Mouse (Mus musculus): Measurements from ENCODE around the gene Rbm38. TPM values are rescaled to one million over a fixed set of nuclear protein-coding genes. Genes with fewer than 3 reads are reported as not detected.

Rbm38 gene
- polyA plus RNA-seq (2014; fragmentation: Nextera tagmentation; extraction: Ambion mirVana) = 126 and 129 TPM in 2 replicates

- peaks cover 28% of the 10 kb centered on the region for H3K36me3 ChIP-seq (ENCODE audit: control insufficient read depth, insufficient read depth, low read length)
- no peaks in the 10 kb centered on the region for H3K9me3 ChIP-seq (ENCODE audit: control insufficient read depth, low read length)
- H3K27me3 ChIP-seq (ENCODE audit: control insufficient read depth, insufficient read depth, low read length) = no peaks in the 10 kb centered on the region
- H3K4me2 ChIP-seq (ENCODE audit: low read length) = peak within 1 kb of the TSS; percentile 88
- H3K9ac ChIP-seq (ENCODE audit: low read length) = peak within 1 kb of the TSS; percentile 93
- WGBS = 39% methylated on average over 11 of the region's 11 CpGs
- H3K4me1 ChIP-seq (ENCODE audit: control insufficient read depth in 2 of 2, insufficient read depth in 2 of 2, low read length in 2 of 2) = peaks cover 43 to 50% of the 10 kb centered on the region in 2 experiments
- H3K27ac ChIP-seq (replicated peaks in 1 of 2; ENCODE audit: control insufficient read depth in 1 of 2, insufficient read depth in 1 of 2, low read depth in 2 of 2, low read length in 2 of 2) = peak within 1 kb of the TSS; percentile 60 to 77
- peak within 1 kb of the TSS; percentile 41 to 47 for H3K4me3 ChIP-seq (ENCODE audit: control insufficient read depth in 1 of 2, insufficient read depth in 1 of 2, low read depth in 1 of 2, low read length in 2 of 2)
- ATAC-seq (ENCODE audit: insufficient number of reproducible peaks, insufficient read depth, low FRiP score, low read depth) = no peak
Measured at GRCm38 (mm10) chr2:173020430-173020829, at the start of gene Rbm38. Gene Rbm38 (plus strand): TSS chr2:173020498.

GRCm38 (mm10) chr2:172971865-172972264 lies 48.4 kb upstream of the Rbm38 start:
- no peak for ATAC-seq (ENCODE audit: insufficient number of reproducible peaks, insufficient read depth, low FRiP score, low read depth)
- H3K27ac ChIP-seq (replicated peaks in 1 of 2; ENCODE audit: control insufficient read depth in 1 of 2, insufficient read depth in 1 of 2, low read depth in 2 of 2, low read length in 2 of 2) = no peak overlapping the region
- WGBS = 88% methylated on average over 2 of the region's 2 CpGs
- no peaks in the 10 kb centered on the region for H3K27me3 ChIP-seq (ENCODE audit: control insufficient read depth, insufficient read depth, low read length)
- no peak overlapping the region for H3K4me3 ChIP-seq (ENCODE audit: control insufficient read depth in 1 of 2, insufficient read depth in 1 of 2, low read depth in 1 of 2, low read length in 2 of 2)
- H3K4me1 ChIP-seq (ENCODE audit: control insufficient read depth in 2 of 2, insufficient read depth in 2 of 2, low read length in 2 of 2) = peaks cover 0 to 4% of the 10 kb centered on the region in 2 experiments; a peak in 1 of 4 replicates
- H3K36me3 ChIP-seq (ENCODE audit: control insufficient read depth, insufficient read depth, low read length) = no peaks in the 10 kb centered on the region
- H3K9ac ChIP-seq (ENCODE audit: low read length) = no peak overlapping the region
- H3K4me2 ChIP-seq (ENCODE audit: low read length) = no peak overlapping the region
- no peaks in the 10 kb centered on the region for H3K9me3 ChIP-seq (ENCODE audit: control insufficient read depth, low read length)

GRCm38 (mm10) chr2:172973806-172974565 lies 46.3 kb upstream of the Rbm38 start:
- H3K4me2 ChIP-seq (ENCODE audit: low read length) = no peak overlapping the region
- peaks cover 10 to 11% of the 10 kb centered on the region in 2 experiments for H3K4me1 ChIP-seq (ENCODE audit: control insufficient read depth in 2 of 2, insufficient read depth in 2 of 2, low read length in 2 of 2)
- no peaks in the 10 kb centered on the region for H3K36me3 ChIP-seq (ENCODE audit: control insufficient read depth, insufficient read depth, low read length)
- H3K27ac ChIP-seq (replicated peaks in 1 of 2; ENCODE audit: control insufficient read depth in 1 of 2, insufficient read depth in 1 of 2, low read depth in 2 of 2, low read length in 2 of 2) = no peak overlapping the region
- WGBS = 19% methylated on average over 7 of the region's 7 CpGs
- H3K9me3 ChIP-seq (ENCODE audit: control insufficient read depth, low read length) = no peaks in the 10 kb centered on the region
- no peaks in the 10 kb centered on the region for H3K27me3 ChIP-seq (ENCODE audit: control insufficient read depth, insufficient read depth, low read length)
- no peak for ATAC-seq (ENCODE audit: insufficient number of reproducible peaks, insufficient read depth, low FRiP score, low read depth)
- no peak overlapping the region for H3K4me3 ChIP-seq (ENCODE audit: control insufficient read depth in 1 of 2, insufficient read depth in 1 of 2, low read depth in 1 of 2, low read length in 2 of 2)
- no peak overlapping the region for H3K9ac ChIP-seq (ENCODE audit: low read length)

GRCm38 (mm10) chr2:172974701-172975100 lies 45.6 kb upstream of the Rbm38 start:
- no peak overlapping the region for H3K9ac ChIP-seq (ENCODE audit: low read length)
- no peaks in the 10 kb centered on the region for H3K9me3 ChIP-seq (ENCODE audit: control insufficient read depth, low read length)
- peaks cover 10 to 11% of the 10 kb centered on the region in 2 experiments for H3K4me1 ChIP-seq (ENCODE audit: control insufficient read depth in 2 of 2, insufficient read depth in 2 of 2, low read length in 2 of 2)
- H3K27ac ChIP-seq (replicated peaks in 1 of 2; ENCODE audit: control insufficient read depth in 1 of 2, insufficient read depth in 1 of 2, low read depth in 2 of 2, low read length in 2 of 2) = no peak overlapping the region
- no peak overlapping the region for H3K4me2 ChIP-seq (ENCODE audit: low read length)
- ATAC-seq (ENCODE audit: insufficient number of reproducible peaks, insufficient read depth, low FRiP score, low read depth) = no peak
- no peaks in the 10 kb centered on the region for H3K27me3 ChIP-seq (ENCODE audit: control insufficient read depth, insufficient read depth, low read length)
- no peak overlapping the region for H3K4me3 ChIP-seq (ENCODE audit: control insufficient read depth in 1 of 2, insufficient read depth in 1 of 2, low read depth in 1 of 2, low read length in 2 of 2)
- WGBS = 56% methylated on average over 7 of the region's 7 CpGs
- no peaks in the 10 kb centered on the region for H3K36me3 ChIP-seq (ENCODE audit: control insufficient read depth, insufficient read depth, low read length)

- WGBS = 57% methylated on average over 6 of the region's 6 CpGs
- peaks cover 10 to 11% of the 10 kb centered on the region in 2 experiments for H3K4me1 ChIP-seq (ENCODE audit: control insufficient read depth in 2 of 2, insufficient read depth in 2 of 2, low read length in 2 of 2)
- no peaks in the 10 kb centered on the region for H3K27me3 ChIP-seq (ENCODE audit: control insufficient read depth, insufficient read depth, low read length)
- H3K4me3 ChIP-seq (ENCODE audit: control insufficient read depth in 1 of 2, insufficient read depth in 1 of 2, low read depth in 1 of 2, low read length in 2 of 2) = no peak overlapping the region
- no peak overlapping the region for H3K4me2 ChIP-seq (ENCODE audit: low read length)
- no peaks in the 10 kb centered on the region for H3K36me3 ChIP-seq (ENCODE audit: control insufficient read depth, insufficient read depth, low read length)
- ATAC-seq (ENCODE audit: insufficient number of reproducible peaks, insufficient read depth, low FRiP score, low read depth) = 0 out of 2 replicates have a peak, but pooled peaks have one; percentile 23
- no peak overlapping the region for H3K9ac ChIP-seq (ENCODE audit: low read length)
- no peak overlapping the region for H3K27ac ChIP-seq (replicated peaks in 1 of 2; ENCODE audit: control insufficient read depth in 1 of 2, insufficient read depth in 1 of 2, low read depth in 2 of 2, low read length in 2 of 2)
- H3K9me3 ChIP-seq (ENCODE audit: control insufficient read depth, low read length) = no peaks in the 10 kb centered on the region
Measured at GRCm38 (mm10) chr2:172975159-172975558, 45.1 kb upstream of the Rbm38 start.

- no peak for ATAC-seq (ENCODE audit: insufficient number of reproducible peaks, insufficient read depth, low FRiP score, low read depth)
- WGBS = 33% methylated on average over 7 of the region's 7 CpGs
- H3K36me3 ChIP-seq (ENCODE audit: control insufficient read depth, insufficient read depth, low read length) = no peaks in the 10 kb centered on the region
- no peaks in the 10 kb centered on the region for H3K9me3 ChIP-seq (ENCODE audit: control insufficient read depth, low read length)
- peaks cover 10 to 11% of the 10 kb centered on the region in 2 experiments for H3K4me1 ChIP-seq (ENCODE audit: control insufficient read depth in 2 of 2, insufficient read depth in 2 of 2, low read length in 2 of 2)
- H3K27ac ChIP-seq (replicated peaks in 1 of 2; ENCODE audit: control insufficient read depth in 1 of 2, insufficient read depth in 1 of 2, low read depth in 2 of 2, low read length in 2 of 2) = no peak overlapping the region
- H3K9ac ChIP-seq (ENCODE audit: low read length) = no peak overlapping the region; the same call in 1 of the 2 replicates
- H3K27me3 ChIP-seq (ENCODE audit: control insufficient read depth, insufficient read depth, low read length) = no peaks in the 10 kb centered on the region
- H3K4me2 ChIP-seq (ENCODE audit: low read length) = peak overlapping the region; percentile 42; the same call in 1 of the 2 replicates
- no peak overlapping the region for H3K4me3 ChIP-seq (ENCODE audit: control insufficient read depth in 1 of 2, insufficient read depth in 1 of 2, low read depth in 1 of 2, low read length in 2 of 2)
Measured at GRCm38 (mm10) chr2:172976661-172977238, 43.5 kb upstream of the Rbm38 start.

- peak within 1 kb of the TSS; percentile 42 for H3K4me2 ChIP-seq (ENCODE audit: low read length)
- no peaks in the 10 kb centered on the region for H3K9me3 ChIP-seq (ENCODE audit: control insufficient read depth, low read length)
- H3K27ac ChIP-seq (replicated peaks in 1 of 2; ENCODE audit: control insufficient read depth in 1 of 2, insufficient read depth in 1 of 2, low read depth in 2 of 2, low read length in 2 of 2) = no peak within 1 kb of the TSS
- H3K27me3 ChIP-seq (ENCODE audit: control insufficient read depth, insufficient read depth, low read length) = no peaks in the 10 kb centered on the region
- ATAC-seq (ENCODE audit: insufficient number of reproducible peaks, insufficient read depth, low FRiP score, low read depth) = no peak
- H3K4me3 ChIP-seq (ENCODE audit: control insufficient read depth in 1 of 2, insufficient read depth in 1 of 2, low read depth in 1 of 2, low read length in 2 of 2) = no peak within 1 kb of the TSS
- H3K36me3 ChIP-seq (ENCODE audit: control insufficient read depth, insufficient read depth, low read length) = no peaks in the 10 kb centered on the region
- whole genome bisulfite sequencing = 20% methylated on average over 14 of the region's 14 CpGs
- peaks cover 10 to 11% of the 10 kb centered on the region in 2 experiments for H3K4me1 ChIP-seq (ENCODE audit: control insufficient read depth in 2 of 2, insufficient read depth in 2 of 2, low read length in 2 of 2)
- peak within 1 kb of the TSS; percentile 41; the same call in 1 of the 2 replicates for H3K9ac ChIP-seq (ENCODE audit: low read length)
Measured at GRCm38 (mm10) chr2:172977409-172978130, 42.7 kb upstream of the Rbm38 start, which contains the start of gene Spo11. Gene Spo11 (plus strand): TSS chr2:172977700.

Measured in heart, embryonic 14.5 days (tissue).